Mouse (Mus musculus): ENCODE data around the gene Olfr723. TPM values are rescaled to one million over a fixed set of nuclear protein-coding genes. Genes with fewer than 3 reads are reported as not detected.
"Not testable (repeated sequence)": the region's sequence is repeated elsewhere in the genome, so short reads cannot be mapped to it uniquely, and the experiment has no call there.

Olfr723 gene
- not detected in 2 replicates for polyA plus RNA-seq (2016; fragmentation: Nextera tagmentation; extraction: Ambion mirVana)

DNA sequence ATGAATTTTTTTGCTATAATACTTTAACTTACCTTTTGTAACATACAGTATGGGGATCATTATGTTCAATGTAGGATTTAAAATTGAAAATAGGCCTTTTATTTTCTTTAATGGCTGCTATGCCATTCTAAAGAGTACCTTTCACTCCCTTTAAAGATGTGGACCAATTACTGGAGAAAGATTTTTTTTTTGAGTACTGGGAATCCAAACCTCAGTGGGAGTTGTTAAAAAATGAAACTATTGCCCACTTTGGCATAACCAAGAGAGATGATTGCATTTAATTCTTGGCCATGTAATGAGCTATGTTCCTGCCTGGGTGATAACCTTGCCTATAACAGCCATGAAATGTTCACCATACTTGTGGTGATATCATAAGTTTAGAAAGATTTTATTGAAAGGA, at the start of gene Olfr723:
TSS of gene Olfr723 (minus strand) at position 101 of the 400 bp plus-strand sequence.
- H3K36me3 ChIP-seq; H3K9me3 ChIP-seq (replicated peaks); H3K9ac ChIP-seq; H3K27me3 ChIP-seq (replicated peaks); ATAC-seq; H3K4me1 ChIP-seq; H3K4me2 ChIP-seq; H3K4me3 ChIP-seq; H3K27ac ChIP-seq: not testable (repeated sequence)

GRCm38 (mm10) chr14:49963174-49963573, 31.6 kb upstream of the Olfr723 start, which contains the start of gene Olfr724:
Gene Olfr724, minus strand, starts transcription at chr14:49963274.
- WGBS (ENCODE audit: insufficient replicate concordance), result 51% methylated on average over 1 of the region's 1 CpGs
- not testable (repeated sequence) for H3K4me2 ChIP-seq; H3K9me3 ChIP-seq (replicated peaks); H3K4me3 ChIP-seq; H3K36me3 ChIP-seq; ATAC-seq; H3K4me1 ChIP-seq; H3K27ac ChIP-seq; H3K27me3 ChIP-seq (replicated peaks); H3K9ac ChIP-seq

DNA sequence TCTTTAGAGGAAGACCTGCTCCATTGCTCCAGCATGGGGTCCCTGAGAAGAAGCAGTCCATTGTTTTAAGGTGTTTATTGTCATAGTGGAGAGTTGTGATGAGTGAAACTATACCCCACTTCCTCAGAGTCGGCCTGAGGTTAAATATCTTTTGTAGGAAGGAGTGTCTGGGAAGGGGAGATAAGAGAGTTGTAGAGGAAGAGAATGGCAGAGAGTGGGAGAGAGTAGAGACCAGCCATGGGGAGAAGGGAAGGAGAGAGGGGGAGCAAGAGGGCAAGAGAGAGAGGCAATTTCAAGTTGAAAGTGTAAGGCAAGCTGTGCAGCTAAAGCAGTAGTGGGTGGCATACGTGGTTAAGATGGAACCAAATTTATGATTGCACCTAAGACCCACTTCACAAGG, 24.3 kb upstream of the Olfr723 start:
- no peak for ATAC-seq
- Histone ChIP-seq H3K27me3 (replicated peaks) (no peaks in the 10 kb centered on the region), H3K27ac (no peak overlapping the region), H3K4me1 (no peaks in the 10 kb centered on the region), H3K9me3 (replicated peaks) (no peaks in the 10 kb centered on the region), H3K4me2 (no peak overlapping the region), H3K36me3 (no peaks in the 10 kb centered on the region), H3K9ac (no peak overlapping the region), H3K4me3 (no peak overlapping the region)
- 5% methylated on average over 2 of the region's 2 CpGs for WGBS (ENCODE audit: insufficient replicate concordance)

DNA sequence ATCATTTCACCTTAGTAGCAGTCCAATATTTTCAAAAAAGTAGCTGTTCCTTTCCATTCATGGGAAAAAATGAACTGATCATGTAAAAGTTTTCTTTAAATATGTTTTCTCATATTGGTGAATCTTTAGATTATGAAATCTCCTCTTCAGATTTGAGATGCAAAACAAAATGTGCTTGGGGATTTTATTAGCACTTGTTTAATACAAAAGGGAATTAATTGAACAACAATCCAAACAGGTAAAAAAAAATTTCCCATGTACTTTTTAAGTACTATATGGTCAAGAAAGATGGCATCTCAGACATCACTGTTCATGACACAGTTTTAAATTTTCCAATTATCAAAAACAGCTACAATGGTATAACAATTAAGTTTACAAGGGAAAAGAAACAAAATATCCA, 29.7 kb downstream of the Olfr723 start, which contains the start of gene Olfr722:
TSS of gene Olfr722 (minus strand) at position 101 of the 400 bp plus-strand sequence.
- no peak for ATAC-seq
- Histone ChIP-seq H3K4me3 (no peak within 1 kb of the TSS), H3K36me3 (no peaks in the 10 kb centered on the region), H3K27ac (no peak within 1 kb of the TSS), H3K9ac (no peak within 1 kb of the TSS), H3K4me2 (no peak within 1 kb of the TSS), H3K4me1 (no peaks in the 10 kb centered on the region), H3K9me3 (replicated peaks) (no peaks in the 10 kb centered on the region), H3K27me3 (replicated peaks) (no peaks in the 10 kb centered on the region)

Other genes starting within 250 kb of the Olfr723 start
- 2.2 and 3.9 TPM in 2 replicates for gene Armh4, start 148.4 kb downstream of the Olfr723 start, polyA plus RNA-seq (2016; fragmentation: Nextera tagmentation; extraction: Ambion mirVana)
- not detected in 2 replicates for gene Olfr722, start 29.8 kb downstream of the Olfr723 start, polyA plus RNA-seq (2016; fragmentation: Nextera tagmentation; extraction: Ambion mirVana)
- not detected in 2 replicates for gene Olfr724, start 31.5 kb upstream of the Olfr723 start, polyA plus RNA-seq (2016; fragmentation: Nextera tagmentation; extraction: Ambion mirVana)
- gene Olfr725, start 108.6 kb upstream of the Olfr723 start, polyA plus RNA-seq (2016; fragmentation: Nextera tagmentation; extraction: Ambion mirVana), result not detected in 2 replicates
- not detected in 2 replicates for gene Olfr726, start 159.2 kb upstream of the Olfr723 start, polyA plus RNA-seq (2016; fragmentation: Nextera tagmentation; extraction: Ambion mirVana)
- not detected in 2 replicates for gene Olfr727, start 191.4 kb upstream of the Olfr723 start, polyA plus RNA-seq (2016; fragmentation: Nextera tagmentation; extraction: Ambion mirVana)
- gene Olfr728, start 210.9 kb upstream of the Olfr723 start, polyA plus RNA-seq (2016; fragmentation: Nextera tagmentation; extraction: Ambion mirVana), result not detected in 2 replicates
- gene Olfr729, start 221.1 kb upstream of the Olfr723 start, polyA plus RNA-seq (2016; fragmentation: Nextera tagmentation; extraction: Ambion mirVana), result not detected in 2 replicates